Mouse (Mus musculus) megakaryocyte, adult 5-6 weeks (primary cell): ENCODE results near the gene Rprd1b. TPM values are rescaled to one million over a fixed set of nuclear protein-coding genes. Genes with fewer than 3 reads are reported as not detected.

Experiments
- ATAC-seq: 2 replicates; pipeline ENCODE4 v1.8.0; 2016; ENCODE audit warnings: mild to moderate bottlenecking, inconsistent platforms; ENCODE audit not compliant: poor library complexity, severe bottlenecking
- total RNA-seq, 2 experiments: library from RNA; stranded (forward) in 1 of 2; stranded (reverse) in 1 of 2; fragments of 153-499, 151-499 nt in 1 of 2; fragments of 221-1000, 200-1000 nt in 1 of 2; gene quantifications; 2 replicates each; pipeline versions ENCODE4 v1.2.3 to v1.2.4; 2015 to 2017

The Rprd1b gene
- total RNA-seq, 2 experiments from 2014 or later: 21.7 to 26.9 TPM

GRCm38 (mm10) chr2:158169351-158169750 is 141.1 kb downstream of the Rprd1b start:
- no peak for ATAC-seq

DNA sequence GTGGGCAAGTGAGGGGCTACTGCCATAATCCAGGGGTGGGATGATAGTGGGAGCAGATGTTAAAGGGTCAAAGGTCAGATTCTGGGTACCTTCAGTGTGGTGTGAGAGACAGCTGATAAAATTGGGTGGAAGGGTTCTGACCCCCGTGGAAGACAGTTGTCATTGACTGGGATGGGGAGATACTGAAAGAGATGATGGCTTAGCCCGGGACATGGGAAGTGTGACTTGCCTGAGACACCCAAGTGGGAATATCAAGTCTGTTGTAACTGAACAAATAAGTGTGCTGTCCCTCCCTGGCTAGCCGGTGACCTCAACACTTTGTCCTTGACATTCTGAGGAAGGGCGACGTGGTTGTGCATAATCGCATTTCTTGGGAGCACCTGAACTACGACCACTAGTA is 141.5 kb downstream of the Rprd1b start:
- no peak for ATAC-seq

DNA sequence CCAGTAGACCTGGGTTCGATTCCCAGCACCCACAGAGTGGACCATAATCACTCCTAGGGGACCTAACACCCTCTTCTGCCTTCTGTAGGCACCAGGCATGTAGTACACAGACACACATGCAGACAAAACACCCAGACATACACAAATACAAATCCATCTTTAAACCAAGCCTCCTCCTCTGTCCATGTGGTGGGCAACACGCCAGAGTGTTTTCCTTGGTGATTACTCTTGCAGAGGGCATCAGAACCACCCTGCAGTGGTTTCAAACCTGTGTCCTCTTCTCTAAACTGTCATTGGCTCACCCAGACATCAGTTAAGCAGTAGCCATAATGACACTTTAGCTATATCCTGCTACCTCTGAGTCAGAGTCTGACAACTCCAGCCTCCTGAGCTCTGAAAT is 142.1 kb downstream of the Rprd1b start:
- ATAC-seq: no peak

- ATAC-seq: peak; percentile 53
Measured at GRCm38 (mm10) chr2:158174438-158174837, 146.1 kb downstream of the Rprd1b start.

DNA sequence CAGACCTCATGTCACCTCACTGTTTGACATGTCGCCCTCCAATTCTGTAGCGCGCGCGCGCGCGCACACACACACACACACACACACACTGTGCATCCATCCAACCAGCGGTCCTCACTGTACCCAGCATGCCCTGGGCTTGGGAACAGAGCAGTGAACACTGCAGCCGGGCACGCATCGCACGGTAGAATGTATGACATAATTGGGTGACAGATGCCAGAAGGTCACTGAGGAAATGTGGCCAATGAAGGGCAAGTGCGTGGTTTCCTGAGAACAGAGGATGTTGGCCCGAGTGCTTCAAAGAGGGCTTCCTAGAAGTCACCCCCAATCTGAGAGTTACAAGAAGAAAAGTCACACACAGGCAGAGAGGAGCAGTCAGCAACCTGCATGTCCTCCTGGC is 146.7 kb downstream of the Rprd1b start:
- ATAC-seq: peak; percentile 40

DNA sequence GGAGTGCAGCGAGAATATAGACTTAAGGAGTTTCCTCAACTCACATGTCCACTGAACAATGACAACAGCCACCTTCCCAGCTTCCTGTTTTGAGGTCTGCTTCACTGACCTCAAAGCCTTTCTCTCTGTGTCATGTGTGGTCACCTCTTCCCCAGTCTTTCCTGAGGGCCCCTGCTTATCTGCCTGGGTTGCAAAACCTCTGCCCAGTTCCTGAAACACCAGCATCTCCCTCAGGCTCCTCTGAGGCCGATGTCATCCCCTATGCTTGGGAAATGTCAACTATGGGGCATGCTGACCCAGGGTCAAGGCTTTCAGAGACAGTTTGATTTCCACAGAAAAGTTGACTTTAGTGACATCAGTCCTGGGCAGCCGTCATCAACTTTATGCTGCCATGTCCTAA is 147.1 kb downstream of the Rprd1b start:
- peak; percentile 74 for ATAC-seq

- ATAC-seq: no peak
Measured at GRCm38 (mm10) chr2:158176763-158177162, 148.5 kb downstream of the Rprd1b start.

DNA sequence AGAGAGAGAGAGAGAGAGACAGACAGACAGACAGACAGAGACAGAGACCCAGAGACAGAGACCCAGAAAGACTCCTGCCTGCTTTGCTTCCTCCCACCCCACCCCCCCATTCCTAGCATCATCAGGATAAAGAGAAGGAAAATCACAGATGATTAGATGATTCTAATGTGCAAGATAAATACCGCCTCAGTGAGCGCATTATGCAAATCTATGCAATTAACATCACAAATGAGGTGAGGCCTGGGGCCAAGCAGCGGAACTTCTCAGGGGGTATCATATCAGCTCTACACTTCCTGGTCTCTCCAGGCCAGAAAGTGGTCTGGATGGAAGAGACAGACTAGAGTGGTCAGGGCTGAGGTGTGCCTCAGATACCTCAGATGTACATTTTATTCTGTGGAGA is 149.3 kb downstream of the Rprd1b start:
- ATAC-seq: no peak

- no peak for ATAC-seq
Measured at GRCm38 (mm10) chr2:158178139-158178538, 149.8 kb downstream of the Rprd1b start.

- ATAC-seq: peak; percentile 20; the same call in 1 of the 2 replicates
Measured at GRCm38 (mm10) chr2:158178696-158179369, 150.5 kb downstream of the Rprd1b start.

GRCm38 (mm10) chr2:158179370-158180111 is 151.2 kb downstream of the Rprd1b start:
- no peak for ATAC-seq

DNA sequence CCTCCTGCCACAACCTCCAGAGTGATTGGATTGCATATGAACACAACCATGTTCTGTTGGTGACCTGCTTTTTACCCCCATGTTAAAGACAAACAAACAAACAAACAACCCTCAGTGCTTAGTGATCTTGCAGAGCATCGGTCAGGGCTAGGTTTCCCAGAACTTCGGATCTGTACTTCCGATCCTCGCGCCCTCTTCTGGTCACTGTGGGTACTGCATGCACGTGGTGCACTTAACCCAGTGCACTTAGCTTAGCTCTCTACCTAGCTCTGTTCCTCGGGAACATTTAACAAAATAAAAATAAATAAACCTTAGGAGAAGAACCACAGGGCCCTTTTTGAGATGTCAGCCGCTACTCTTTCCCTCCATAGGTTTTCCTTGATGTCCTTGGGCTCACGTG is 152.5 kb downstream of the Rprd1b start:
- ATAC-seq: peak; percentile 50

Other genes with a start within 250 kb of the Rprd1b start
- not detected in 2 replicates for gene Vstm2l, start 113.8 kb upstream of the Rprd1b start, total RNA-seq (2015)
- not detected in 2 replicates for gene Vstm2l, start 113.8 kb upstream of the Rprd1b start, total RNA-seq (2017)
- gene Tti1, start 64 bp upstream of the Rprd1b start, total RNA-seq (2015): 11.7 and 22.2 TPM in 2 replicates
- gene Tti1, start 64 bp upstream of the Rprd1b start, total RNA-seq (2017): 18.7 and 19.7 TPM in 2 replicates
- 0.71 and 1.0 TPM in 2 replicates for gene Tgm2, start 117.9 kb downstream of the Rprd1b start, total RNA-seq (2015)
- gene Tgm2, start 117.9 kb downstream of the Rprd1b start, total RNA-seq (2017): 2.1 and 2.6 TPM in 2 replicates
- gene D630003M21Rik, start 200.7 kb downstream of the Rprd1b start, total RNA-seq (2015): not detected in 2 replicates
- gene D630003M21Rik, start 200.7 kb downstream of the Rprd1b start, total RNA-seq (2017): not detected in 2 replicates
- not detected in 2 replicates for gene Bpi, start 229.6 kb downstream of the Rprd1b start, total RNA-seq (2015)
- gene Bpi, start 229.6 kb downstream of the Rprd1b start, total RNA-seq (2017): 0.08 TPM in 1 of 2 replicates, not detected in the other